Mouse (Mus musculus): Measurements from ENCODE around the gene Chn2.

- TF ChIP-seq GATA1 (IDR thresholded peaks at IDR 0.05; ENCODE audit: borderline replicate concordance, low read length) (no peak), FLI1 (IDR thresholded peaks at IDR 0.05; ENCODE audit: low read length) (no peak)
These were observed 10.6 kb upstream of the Chn2 start for GRCm38 (mm10) chr6:54028706-54029105.
